Mouse (Mus musculus) G1E (cell line): ENCODE data around the gene Tmem208.

Experiments used
- CTCF ChIP-seq: IDR thresholded peaks from 2 replicates; pipeline ENCODE4 v1.5.1; 2012; ENCODE audit warnings: low read depth, low read length, inconsistent platforms, mixed read lengths
- GATA1 ChIP-seq: IDR thresholded peaks from 2 replicates; pipeline ENCODE4 v1.6.1; 2012; ENCODE audit warnings: borderline replicate concordance, low read length, inconsistent platforms, mixed read lengths
- POLR2AphosphoS5 ChIP-seq: IDR thresholded peaks from 2 replicates; pipeline ENCODE4 v1.6.1; 2012; ENCODE audit warnings: low read depth, low read length, inconsistent platforms; ENCODE audit not compliant: insufficient replicate concordance
- TAL1 ChIP-seq: conservative IDR thresholded peaks from 2 replicates; pipeline ENCODE4 v1.6.1; 2012; ENCODE audit warnings: low read depth, low read length, inconsistent platforms, mixed read lengths

- TF ChIP-seq GATA1 (no peak), CTCF (no peak), POLR2AphosphoS5 (no peak), TAL1 (no peak)
Measured at GRCm38 (mm10) chr8:105325641-105326093, 487 bp upstream of the Tmem208 start.
